Mouse (Mus musculus): ENCODE data around the gene C1qtnf2. TPM values are rescaled to one million over a fixed set of nuclear protein-coding genes. Genes with fewer than 3 reads are reported as not detected.

Gene C1qtnf2
- polyA plus RNA-seq, 1 experiment from 2014 or later = 19.8 TPM

DNA sequence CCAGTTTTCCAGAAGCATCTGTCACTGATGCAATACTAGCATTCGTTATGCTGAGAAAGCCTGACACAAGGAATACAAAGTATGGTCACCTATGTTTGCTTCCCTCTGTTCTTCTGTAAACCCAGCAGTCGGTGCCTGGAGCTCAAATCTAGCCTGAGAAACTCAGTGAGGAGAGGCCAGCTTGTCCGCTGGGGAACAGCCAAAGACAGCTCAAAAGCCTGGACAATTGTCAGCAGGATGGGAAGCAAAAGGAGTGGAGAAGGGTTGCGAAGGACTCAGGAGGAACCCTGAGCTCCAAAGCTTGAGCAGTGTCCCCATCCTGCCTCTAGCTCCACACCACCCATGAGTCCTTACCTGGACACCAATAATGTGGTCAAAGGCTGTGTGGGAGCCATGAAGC, 10.0 kb downstream of the C1qtnf2 start:
- ATAC-seq (ENCODE audit: low FRiP score, low TSS enrichment) (no peak), DNase-seq (ENCODE audit: low spot score) (no peak)
- H3K9ac ChIP-seq (ENCODE audit: low read length) = no peak overlapping the region
- no peaks in the 10 kb centered on the region for H3K27me3 ChIP-seq (ENCODE audit: control insufficient read depth, insufficient read depth, low read length)
- H3K27ac ChIP-seq (replicated peaks) = peak overlapping the region; percentile 31
- no peaks in the 10 kb centered on the region for H3K9me3 ChIP-seq (ENCODE audit: control insufficient read depth, low read length)
- no peak overlapping the region for H3K4me3 ChIP-seq (ENCODE audit: low read depth, low read length)
- TF ChIP-seq EP300 (optimal IDR thresholded peaks at IDR 0.05) (no peak), CTCF (IDR thresholded peaks at IDR 0.05; ENCODE audit: low read depth) (no peak)
- no peak overlapping the region for H3K4me2 ChIP-seq (replicated peaks; ENCODE audit: low read depth)
- H3K4me1 ChIP-seq (replicated peaks; ENCODE audit: control insufficient read depth, insufficient read depth) = no peaks in the 10 kb centered on the region
- 46% methylated on average over 4 of the region's 4 CpGs for WGBS
- no peaks in the 10 kb centered on the region for H3K36me3 ChIP-seq (ENCODE audit: control insufficient read depth, insufficient read depth, low read length)

DNA sequence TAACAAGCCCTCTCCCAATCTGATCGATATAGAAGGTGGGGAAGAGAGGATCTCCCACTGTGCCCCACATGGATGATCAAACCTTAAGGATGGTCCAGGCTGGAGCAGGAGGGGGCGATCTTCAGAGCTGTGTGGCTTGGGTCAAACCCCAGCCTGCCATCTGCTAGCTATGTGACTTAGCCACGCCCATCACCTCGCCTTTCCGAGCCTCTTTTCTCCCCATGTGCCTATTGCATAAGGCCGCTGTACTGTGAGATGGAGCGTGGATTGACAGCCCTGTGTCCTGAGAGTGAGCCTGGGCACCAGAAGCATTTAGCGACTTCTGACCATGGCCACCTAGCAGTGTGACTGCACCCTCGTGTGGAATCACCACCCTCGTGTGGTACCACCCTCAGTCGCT, 10.6 kb downstream of the C1qtnf2 start:
- Histone ChIP-seq H3K9me3 (ENCODE audit: control insufficient read depth, low read length) (no peaks in the 10 kb centered on the region), H3K9ac (ENCODE audit: low read length) (no peak overlapping the region), H3K4me1 (replicated peaks; ENCODE audit: control insufficient read depth, insufficient read depth) (no peaks in the 10 kb centered on the region), H3K27me3 (ENCODE audit: control insufficient read depth, insufficient read depth, low read length) (no peaks in the 10 kb centered on the region), H3K4me2 (replicated peaks; ENCODE audit: low read depth) (no peak overlapping the region), H3K27ac (replicated peaks) (no peak overlapping the region), H3K4me3 (ENCODE audit: low read depth, low read length) (no peak overlapping the region), H3K36me3 (ENCODE audit: control insufficient read depth, insufficient read depth, low read length) (no peaks in the 10 kb centered on the region)
- no peak for DNase-seq (ENCODE audit: low spot score)
- TF ChIP-seq CTCF (IDR thresholded peaks at IDR 0.05; ENCODE audit: low read depth) (no peak), EP300 (optimal IDR thresholded peaks at IDR 0.05) (no peak)
- ATAC-seq (ENCODE audit: low FRiP score, low TSS enrichment) = no peak
- WGBS = 55% methylated on average over 11 of the region's 11 CpGs

DNA sequence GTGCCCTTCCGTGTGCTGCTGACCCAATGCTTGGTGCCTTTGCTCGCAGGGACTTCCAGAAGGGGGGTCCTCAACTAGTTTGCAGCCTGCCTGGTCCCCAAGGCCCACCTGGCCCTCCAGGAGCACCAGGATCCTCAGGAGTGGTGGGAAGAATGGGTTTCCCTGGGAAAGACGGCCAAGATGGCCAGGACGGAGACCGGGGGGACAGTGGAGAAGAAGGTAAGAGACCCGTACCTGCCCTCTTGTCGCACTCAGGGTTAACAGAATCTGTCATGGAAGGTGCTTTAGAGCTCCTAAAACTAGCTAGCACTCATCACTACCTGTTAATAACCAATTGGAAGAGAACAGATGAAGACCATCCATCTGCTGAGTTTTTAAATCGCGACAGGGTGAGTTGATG, 11.8 kb downstream of the C1qtnf2 start:
- no peak overlapping the region for H3K27ac ChIP-seq (replicated peaks)
- TF ChIP-seq EP300 (optimal IDR thresholded peaks at IDR 0.05) (no peak), CTCF (IDR thresholded peaks at IDR 0.05; ENCODE audit: low read depth) (no peak)
- H3K4me2 ChIP-seq (replicated peaks; ENCODE audit: low read depth) = no peak overlapping the region
- no peaks in the 10 kb centered on the region for H3K36me3 ChIP-seq (ENCODE audit: control insufficient read depth, insufficient read depth, low read length)
- H3K9me3 ChIP-seq (ENCODE audit: control insufficient read depth, low read length) = no peaks in the 10 kb centered on the region
- DNase-seq (ENCODE audit: low spot score) (no peak), ATAC-seq (ENCODE audit: low FRiP score, low TSS enrichment) (no peak)
- H3K4me1 ChIP-seq (replicated peaks; ENCODE audit: control insufficient read depth, insufficient read depth) = no peaks in the 10 kb centered on the region
- H3K27me3 ChIP-seq (ENCODE audit: control insufficient read depth, insufficient read depth, low read length) = no peaks in the 10 kb centered on the region
- no peak overlapping the region for H3K4me3 ChIP-seq (ENCODE audit: low read depth, low read length)
- H3K9ac ChIP-seq (ENCODE audit: low read length) = no peak overlapping the region
- WGBS = 82% methylated on average over 9 of the region's 9 CpGs

DNA sequence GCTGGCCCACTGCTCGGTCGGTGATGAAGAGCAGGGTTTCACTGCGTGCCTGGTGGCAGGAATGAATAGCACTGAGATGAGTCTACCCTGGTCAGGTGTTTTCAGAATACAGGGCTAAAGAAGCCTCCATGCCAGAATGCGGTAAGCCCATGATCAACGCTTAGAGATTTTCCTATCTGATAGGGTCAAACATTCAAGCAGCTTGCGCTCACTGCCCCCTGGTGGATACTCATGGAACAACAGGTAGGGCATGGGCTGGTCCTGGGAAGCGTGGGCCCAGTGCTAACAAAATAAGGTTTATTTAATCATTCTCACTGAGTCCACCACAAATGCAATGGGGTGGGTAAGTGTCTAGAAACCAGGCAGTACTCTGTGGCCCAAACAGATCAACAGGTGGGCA, 18.6 kb downstream of the C1qtnf2 start:
- DNase-seq (ENCODE audit: low spot score) (peak; percentile 76), ATAC-seq (ENCODE audit: low FRiP score, low TSS enrichment) (peak; percentile 63; the same call in 1 of the 2 replicates)
- WGBS = 31% methylated on average over 7 of the region's 7 CpGs

DNA sequence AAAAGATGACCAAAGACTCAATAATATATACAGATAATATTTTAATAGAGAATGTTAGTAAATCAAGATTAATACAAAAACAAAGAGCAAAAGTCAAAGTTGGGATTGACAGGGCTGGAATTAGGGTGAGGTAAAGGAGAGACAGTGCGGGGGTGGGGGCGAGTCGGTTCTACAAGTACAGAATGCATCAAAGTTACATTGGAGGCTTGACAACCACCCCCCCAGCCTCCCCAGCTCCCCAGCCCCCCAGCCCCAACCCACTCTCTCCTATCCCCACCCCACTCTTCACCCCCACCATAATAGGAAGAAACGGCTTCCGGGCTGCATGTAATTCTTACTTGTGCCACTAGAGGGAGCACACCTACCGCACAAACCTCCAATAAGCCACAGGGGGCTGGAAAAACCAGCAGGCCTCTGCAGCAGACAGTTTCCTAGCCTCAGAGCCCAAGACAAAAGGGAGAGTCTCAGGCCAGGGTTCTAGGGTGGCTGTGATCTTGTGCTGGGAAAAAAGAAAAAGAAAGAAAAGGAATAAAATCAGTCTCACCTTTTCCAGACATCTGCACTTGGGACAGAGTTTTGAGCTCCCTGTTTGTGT, 19.8 kb downstream of the C1qtnf2 start:
- Histone ChIP-seq H3K4me3 (ENCODE audit: low read depth, low read length) (no peak overlapping the region), H3K27me3 (ENCODE audit: control insufficient read depth, insufficient read depth, low read length) (no peaks in the 10 kb centered on the region), H3K9ac (ENCODE audit: low read length) (0 out of 2 replicates have a peak overlapping the region, but pooled peaks have one; percentile 4), H3K4me1 (replicated peaks; ENCODE audit: control insufficient read depth, insufficient read depth) (no peaks in the 10 kb centered on the region), H3K4me2 (replicated peaks; ENCODE audit: low read depth) (no peak overlapping the region), H3K36me3 (ENCODE audit: control insufficient read depth, insufficient read depth, low read length) (no peaks in the 10 kb centered on the region), H3K9me3 (ENCODE audit: control insufficient read depth, low read length) (no peaks in the 10 kb centered on the region), H3K27ac (replicated peaks) (no peak overlapping the region)
- DNase-seq (ENCODE audit: low spot score) (peak; percentile 71), ATAC-seq (ENCODE audit: low FRiP score, low TSS enrichment) (peak; percentile 55; the same call in 1 of the 2 replicates)
- TF ChIP-seq CTCF (IDR thresholded peaks at IDR 0.05; ENCODE audit: low read depth) = peak; percentile 90
- no peak for TF ChIP-seq EP300 (optimal IDR thresholded peaks at IDR 0.05)
- 20% methylated on average over 6 of the region's 6 CpGs for WGBS

More for the DNA sequence above, 18.6 kb downstream of the C1qtnf2 start:
- Histone ChIP-seq H3K9ac (ENCODE audit: low read length) (no peak overlapping the region), H3K4me1 (replicated peaks; ENCODE audit: control insufficient read depth, insufficient read depth) (no peaks in the 10 kb centered on the region), H3K36me3 (ENCODE audit: control insufficient read depth, insufficient read depth, low read length) (no peaks in the 10 kb centered on the region), H3K4me2 (replicated peaks; ENCODE audit: low read depth) (no peak overlapping the region), H3K9me3 (ENCODE audit: control insufficient read depth, low read length) (no peaks in the 10 kb centered on the region), H3K4me3 (ENCODE audit: low read depth, low read length) (no peak overlapping the region), H3K27ac (replicated peaks) (no peak overlapping the region), H3K27me3 (ENCODE audit: control insufficient read depth, insufficient read depth, low read length) (no peaks in the 10 kb centered on the region)
- TF ChIP-seq EP300 (optimal IDR thresholded peaks at IDR 0.05) = no peak
- TF ChIP-seq CTCF (IDR thresholded peaks at IDR 0.05; ENCODE audit: low read depth) = peak; percentile 97

DNA sequence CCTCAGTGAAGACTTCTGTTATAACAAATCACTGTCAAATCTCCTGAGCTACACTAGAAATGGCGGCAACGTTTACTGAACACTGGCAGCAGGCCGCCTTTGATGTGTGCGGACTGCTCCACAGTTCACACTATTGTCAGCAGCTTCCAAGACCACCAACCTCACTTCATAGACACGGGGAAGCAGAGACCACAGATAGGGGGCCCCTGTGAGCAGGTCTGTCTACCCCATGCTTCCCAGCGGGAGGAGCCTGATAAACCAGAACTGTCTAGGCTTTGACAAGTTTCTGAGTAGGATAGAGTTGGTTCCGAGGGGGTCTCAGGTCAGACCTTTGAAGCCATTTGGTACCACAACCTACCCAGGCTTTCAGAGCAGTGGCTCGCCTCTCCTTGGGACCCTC, 21.0 kb downstream of the C1qtnf2 start:
- no peak overlapping the region for H3K4me2 ChIP-seq (replicated peaks; ENCODE audit: low read depth)
- H3K27me3 ChIP-seq (ENCODE audit: control insufficient read depth, insufficient read depth, low read length) = no peaks in the 10 kb centered on the region
- ATAC-seq (ENCODE audit: low FRiP score, low TSS enrichment) (no peak), DNase-seq (ENCODE audit: low spot score) (no peak)
- TF ChIP-seq EP300 (optimal IDR thresholded peaks at IDR 0.05) = no peak
- peak; percentile 52 for TF ChIP-seq CTCF (IDR thresholded peaks at IDR 0.05; ENCODE audit: low read depth)
- no peaks in the 10 kb centered on the region for H3K36me3 ChIP-seq (ENCODE audit: control insufficient read depth, insufficient read depth, low read length)
- H3K9ac ChIP-seq (ENCODE audit: low read length) = no peak overlapping the region
- no peak overlapping the region for H3K27ac ChIP-seq (replicated peaks)
- 51% methylated on average over 8 of the region's 8 CpGs for WGBS
- no peaks in the 10 kb centered on the region for H3K9me3 ChIP-seq (ENCODE audit: control insufficient read depth, low read length)
- no peak overlapping the region for H3K4me3 ChIP-seq (ENCODE audit: low read depth, low read length)
- no peaks in the 10 kb centered on the region for H3K4me1 ChIP-seq (replicated peaks; ENCODE audit: control insufficient read depth, insufficient read depth)

Data from stomach, postnatal 0 days (tissue).